Mouse (Mus musculus) liver, embryonic 14.5 days (tissue): ENCODE data around the gene Kif13a. TPM values are rescaled to one million over a fixed set of nuclear protein-coding genes. Genes with fewer than 3 reads are reported as not detected.

Experiments
- ATAC-seq: fragments of 200-750 bp; cut with Nextera tagmentation; 2 replicates; pipeline ENCODE4 v1.8.0; 2017; ENCODE audit warnings: moderate number of reproducible peaks, mild to moderate bottlenecking, moderate library complexity; ENCODE audit not compliant: insufficient read depth
- DNase-seq, 3 experiments: peaks; one replicate each; pipeline ENCODE4 v3.0.0-alpha.2; 2012 to 2013; ENCODE audit warnings: low read depth in 3 of 3, low spot score in 3 of 3
- H3K27ac ChIP-seq: fragments of 300-500 bp; sonication (generic); 2 replicates; pipeline ENCODE4 v1.5.1; 2014; ENCODE audit warnings: moderate library complexity, mild to moderate bottlenecking, control low read depth, inconsistent platforms
- H3K27me3 ChIP-seq: fragments of 300-500 bp; sonication (generic); 2 replicates; pipeline ENCODE4 v1.6.1; 2014; ENCODE audit warnings: mild to moderate bottlenecking, low read length, moderate library complexity; ENCODE audit not compliant: control insufficient read depth, insufficient read depth
- H3K36me3 ChIP-seq: fragments of 300-500 bp; sonication (generic); replicated peaks from 2 replicates; pipeline ENCODE4 v1.6.1; 2014; ENCODE audit warnings: low read depth; ENCODE audit not compliant: control insufficient read depth, insufficient read depth
- H3K4me1 ChIP-seq, 2 experiments: fragments of 200-500 bp in 1 of 2; fragments of 300-500 bp in 1 of 2; sonication (generic) in 1 of 2; replicated peaks; 2 replicates each; pipeline ENCODE4 v1.6.1; 2012 to 2014; ENCODE audit warnings: antibody characterized with exemption in 1 of 2, inconsistent platforms in 1 of 2, low read length in 1 of 2; ENCODE audit not compliant: control insufficient read depth in 2 of 2, insufficient read depth in 2 of 2
- H3K4me2 ChIP-seq: fragments of 300-500 bp; sonication (generic); 2 replicates; pipeline ENCODE4 v1.6.1; 2014; ENCODE audit warnings: low read depth, mild to moderate bottlenecking, control low read depth, moderate library complexity
- H3K4me3 ChIP-seq, 2 experiments: fragments of 200-500 bp in 1 of 2; fragments of 300-500 bp in 1 of 2; sonication (generic) in 1 of 2; 2 replicates each; pipeline ENCODE4 v1.5.1; 2012 to 2014; ENCODE audit warnings: low read depth in 2 of 2, low read length in 2 of 2, mild to moderate bottlenecking in 2 of 2, control low read depth in 1 of 2, inconsistent platforms in 1 of 2, moderate library complexity in 1 of 2; ENCODE audit not compliant: insufficient read depth in 1 of 2
- H3K9ac ChIP-seq: fragments of 300-500 bp; sonication (generic); replicated peaks from 2 replicates; pipeline ENCODE4 v1.6.1; 2014; ENCODE audit warnings: mild to moderate bottlenecking, control low read depth, moderate library complexity
- H3K9me3 ChIP-seq: fragments of 300-500 bp; sonication (generic); 2 replicates; pipeline ENCODE4 v1.6.1; 2016; ENCODE audit warnings: low read length, mixed read lengths; ENCODE audit not compliant: control insufficient read depth
- CTCF ChIP-seq: IDR thresholded peaks from 2 replicates; pipeline ENCODE4 v1.5.1; 2016; ENCODE audit warnings: antibody characterized with exemption, low read depth, control low read depth
- EP300 ChIP-seq: IDR thresholded peaks from 2 replicates; pipeline ENCODE4 v1.6.1; 2016; ENCODE audit warnings: antibody characterized with exemption, low read depth
- WGBS: fragments of 180-500 bp; shearing (Covaris S2); extraction: QIAGEN DNeasy Blood & Tissue Kit; methylation state at CpG from one replicate; pipeline ENCODE4 v1.1.7; 2014; ENCODE audit not compliant: insufficient replicate concordance; 5-methylcytosine and 5-hydroxymethylcytosine counted together
- polyA plus RNA-seq, 2 experiments: library from polyadenylated mRNA; depleted of rRNA in 1 of 2; stranded (reverse) in 1 of 2; unstranded in 1 of 2; fragments of >200 nt; fragmentation: Nextera tagmentation in 1 of 2; extraction: Ambion mirVana in 1 of 2; gene quantifications; 2 replicates each; pipeline versions ENCODE4 v1.2.1 to v1.2.3; 2012 to 2014

Gene Kif13a
- polyA plus RNA-seq, 2 experiments = 2.1 to 3.1 TPM

DNA sequence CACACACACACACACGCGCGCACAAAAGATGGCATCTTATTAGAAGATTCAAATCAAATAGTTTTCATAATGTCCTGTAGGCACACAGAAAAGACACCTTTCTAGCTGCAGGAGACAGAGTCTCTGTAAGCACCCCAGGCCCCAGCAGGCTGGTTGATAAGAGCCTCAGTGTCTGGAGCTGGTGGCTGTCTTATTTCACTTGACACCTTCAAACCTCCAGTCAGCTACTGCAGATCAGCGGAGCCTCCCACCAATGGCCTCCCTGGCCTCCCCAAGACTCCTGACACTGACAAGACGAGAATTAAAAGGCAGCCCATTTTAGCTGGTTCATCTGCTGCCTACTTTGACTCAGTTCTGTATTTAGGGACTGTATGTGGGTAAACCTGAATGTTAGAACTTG is 11.2 kb downstream of the Kif13a start:
- DNase-seq = no peak
- Histone ChIP-seq H3K4me2 (no peak overlapping the region), H3K4me3 (no peak overlapping the region), H3K27ac (no peak overlapping the region), H3K36me3 (no peaks in the 10 kb centered on the region), H3K9me3 (no peaks in the 10 kb centered on the region), H3K27me3 (no peaks in the 10 kb centered on the region), H3K9ac (no peak overlapping the region), H3K4me1 (0 out of 4 replicates have a peak, but pooled peaks cover 0 to 2% of the 10 kb centered on the region in 2 experiments)
- no peak for ATAC-seq
- WGBS = 68% methylated on average over 5 of the region's 5 CpGs
- TF ChIP-seq EP300 = no peak
- TF ChIP-seq CTCF = no peak

DNA sequence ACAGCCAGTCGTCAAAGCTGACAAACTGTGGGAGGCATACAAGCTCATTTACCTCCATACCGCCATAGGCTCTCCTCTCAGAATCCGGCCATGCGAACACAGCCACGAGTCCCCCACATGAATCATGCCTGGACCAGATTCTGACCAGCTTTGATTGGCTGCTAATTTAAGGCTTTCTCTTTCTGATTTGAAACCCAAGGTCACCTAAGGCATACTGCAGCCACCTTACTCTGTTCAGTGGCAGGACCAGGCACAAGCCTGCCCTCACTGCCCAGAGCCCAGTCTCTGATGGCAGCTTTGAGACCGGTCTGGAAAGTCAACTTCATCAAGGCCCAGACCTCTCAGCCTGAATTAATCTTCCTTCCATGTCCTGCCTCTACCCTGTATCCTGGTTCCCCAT is 17.7 kb downstream of the Kif13a start:
- no peak overlapping the region for H3K27ac ChIP-seq
- ATAC-seq = no peak
- TF ChIP-seq EP300 (no peak), CTCF (no peak)
- WGBS = 74% methylated on average over 6 of the region's 6 CpGs
- no peaks in the 10 kb centered on the region for H3K36me3 ChIP-seq
- no peak overlapping the region for H3K4me3 ChIP-seq
- DNase-seq = no peak
- no peaks in the 10 kb centered on the region for H3K9me3 ChIP-seq
- H3K4me1 ChIP-seq = no peaks in the 10 kb centered on the region
- no peak overlapping the region for H3K9ac ChIP-seq
- H3K27me3 ChIP-seq = no peaks in the 10 kb centered on the region
- no peak overlapping the region for H3K4me2 ChIP-seq

DNA sequence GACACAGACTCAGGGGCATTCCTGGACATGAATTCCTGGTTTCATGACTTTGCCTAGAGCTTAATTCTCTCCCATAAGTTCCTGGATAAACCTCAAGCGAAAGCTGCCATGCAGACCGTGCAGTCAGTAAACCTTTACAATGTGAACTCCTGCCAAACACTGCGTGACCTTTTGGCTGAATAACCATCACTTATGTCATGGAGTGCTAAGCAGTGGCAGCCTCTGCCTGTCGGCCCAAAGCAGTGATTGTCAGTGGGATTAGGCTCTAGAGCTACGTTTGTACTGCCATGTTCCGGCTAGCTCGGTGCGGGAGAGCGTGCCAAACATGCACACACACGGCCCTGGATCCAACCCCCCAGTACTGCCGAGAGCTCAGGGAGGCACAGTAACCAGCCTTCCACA is 18.6 kb downstream of the Kif13a start:
- H3K4me2 ChIP-seq = no peak overlapping the region
- no peak overlapping the region for H3K4me3 ChIP-seq
- no peaks in the 10 kb centered on the region for H3K27me3 ChIP-seq
- H3K9me3 ChIP-seq = no peaks in the 10 kb centered on the region
- WGBS = 73% methylated on average over 11 of the region's 11 CpGs
- H3K27ac ChIP-seq = no peak overlapping the region
- ATAC-seq (no peak), DNase-seq (no peak)
- H3K4me1 ChIP-seq = peaks cover 0 to 2% of the 10 kb centered on the region in 2 experiments; a peak in 1 of 4 replicates
- TF ChIP-seq CTCF (no peak), EP300 (no peak)
- no peak overlapping the region for H3K9ac ChIP-seq
- no peaks in the 10 kb centered on the region for H3K36me3 ChIP-seq

DNA sequence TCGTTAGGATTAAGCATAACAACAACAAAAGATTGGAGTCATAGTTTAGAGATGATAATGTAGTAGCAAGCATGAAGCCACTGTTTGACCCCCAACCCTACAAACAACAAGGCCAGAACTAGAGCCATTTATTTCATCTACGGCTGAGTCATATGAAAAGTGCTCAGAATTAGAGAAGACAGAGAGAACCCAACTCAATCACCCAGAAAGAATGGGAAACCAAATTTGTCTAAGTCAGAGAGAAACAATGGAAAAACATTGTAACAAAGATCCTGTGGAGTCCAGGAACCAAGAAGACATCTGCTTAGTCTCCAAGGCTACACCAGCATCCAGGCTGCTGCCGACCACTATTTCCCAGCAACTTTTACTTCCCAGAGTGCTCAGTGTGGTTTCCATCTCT is 19.7 kb downstream of the Kif13a start:
- ATAC-seq = no peak
- DNase-seq = no peak
- Histone ChIP-seq H3K4me2 (no peak overlapping the region), H3K36me3 (no peaks in the 10 kb centered on the region), H3K9ac (no peak overlapping the region), H3K27me3 (no peaks in the 10 kb centered on the region), H3K27ac (no peak overlapping the region), H3K9me3 (no peaks in the 10 kb centered on the region), H3K4me3 (no peak overlapping the region), H3K4me1 (peaks cover 0 to 2% of the 10 kb centered on the region in 2 experiments; a peak in 1 of 4 replicates)
- TF ChIP-seq EP300 = no peak
- TF ChIP-seq CTCF = no peak
- 62% methylated on average over 3 of the region's 3 CpGs for WGBS

DNA sequence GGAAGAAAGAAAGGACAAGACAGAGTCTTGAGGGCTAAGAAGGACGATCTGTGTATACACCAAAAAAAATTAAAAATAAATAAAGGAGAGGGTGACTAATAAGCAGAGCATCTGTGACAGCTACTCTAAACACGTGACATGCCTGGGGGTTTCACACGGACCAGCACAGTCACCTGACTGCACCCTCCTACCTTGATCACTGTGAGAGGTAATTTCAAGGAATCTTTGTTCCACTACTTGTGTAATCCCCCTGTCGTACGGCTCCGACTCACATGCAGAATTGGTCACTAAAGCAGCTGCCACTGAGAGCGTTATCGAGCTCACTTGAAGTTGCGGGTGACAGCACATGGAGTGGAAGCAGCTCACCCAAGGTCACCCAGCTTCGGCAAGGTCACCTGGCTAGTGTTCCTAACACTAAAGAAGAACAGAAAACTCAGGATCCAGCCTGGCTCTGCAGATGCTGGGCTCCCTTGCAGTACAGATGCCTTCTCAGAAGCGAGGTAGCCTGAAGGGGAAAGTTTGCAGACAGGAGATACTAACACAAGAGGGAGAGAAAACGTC is 20.6 kb downstream of the Kif13a start:
- WGBS = 65% methylated on average over 12 of the region's 12 CpGs
- H3K27me3 ChIP-seq = no peaks in the 10 kb centered on the region
- no peaks in the 10 kb centered on the region for H3K9me3 ChIP-seq
- H3K36me3 ChIP-seq = no peaks in the 10 kb centered on the region
- TF ChIP-seq EP300 (no peak), CTCF (no peak)
- H3K9ac ChIP-seq = no peak overlapping the region
- DNase-seq (no peak), ATAC-seq (no peak)
- H3K4me3 ChIP-seq = no peak overlapping the region
- peaks cover 0 to 4% of the 10 kb centered on the region in 2 experiments; a peak in 1 of 4 replicates for H3K4me1 ChIP-seq
- no peak overlapping the region for H3K4me2 ChIP-seq
- no peak overlapping the region for H3K27ac ChIP-seq
